Mouse (Mus musculus) embryonic facial prominence, embryonic 13.5 days (tissue): ENCODE results near the gene Cox8a. TPM values are rescaled to one million over a fixed set of nuclear protein-coding genes. Genes with fewer than 3 reads are reported as not detected.

ENCODE experiments used
- ATAC-seq: fragments of 200-750 bp; cut with Nextera tagmentation; 2 replicates; pipeline ENCODE4 v1.8.0; 2017; ENCODE audit warnings: low read depth; ENCODE audit not compliant: insufficient number of reproducible peaks, insufficient read depth, low FRiP score, low TSS enrichment
- H3K27ac ChIP-seq: fragments of 300-500 bp; sonication (generic); 2 replicates; pipeline ENCODE4 v1.5.1; 2015; ENCODE audit warnings: moderate library complexity, mild to moderate bottlenecking, inconsistent platforms
- H3K27me3 ChIP-seq: fragments of 300-500 bp; sonication (generic); 2 replicates; pipeline ENCODE4 v1.6.1; 2015; ENCODE audit warnings: mild to moderate bottlenecking, inconsistent platforms
- H3K36me3 ChIP-seq: fragments of 300-500 bp; sonication (generic); 2 replicates; pipeline ENCODE4 v1.6.1; 2015; ENCODE audit warnings: mild to moderate bottlenecking, inconsistent platforms
- H3K4me1 ChIP-seq: fragments of 300-500 bp; sonication (generic); 2 replicates; pipeline ENCODE4 v1.6.1; 2015; ENCODE audit warnings: inconsistent platforms
- H3K4me2 ChIP-seq: fragments of 300-500 bp; sonication (generic); 2 replicates; pipeline ENCODE4 v1.6.1; 2015; ENCODE audit warnings: moderate library complexity, mild to moderate bottlenecking, inconsistent platforms
- H3K4me3 ChIP-seq: fragments of 300-500 bp; sonication (generic); 2 replicates; pipeline ENCODE4 v1.5.1; 2015; ENCODE audit warnings: mild to moderate bottlenecking, inconsistent platforms
- H3K9ac ChIP-seq: fragments of 300-500 bp; sonication (generic); 2 replicates; pipeline ENCODE4 v1.6.1; 2015; ENCODE audit warnings: mild to moderate bottlenecking, inconsistent platforms
- H3K9me3 ChIP-seq: fragments of 300-500 bp; sonication (generic); 2 replicates; pipeline ENCODE4 v1.6.1; 2016; ENCODE audit warnings: inconsistent platforms
- WGBS: fragments of 180-500 bp; shearing (Covaris S2); methylation state at CpG from one replicate; pipeline ENCODE4 v1.1.7; 2015; ENCODE audit warnings: mixed read lengths; 5-methylcytosine and 5-hydroxymethylcytosine counted together
- polyA plus RNA-seq: library from polyadenylated mRNA; unstranded; fragments of >200 nt; fragmentation: Nextera tagmentation; extraction: Ambion mirVana; gene quantifications from 2 replicates; pipeline ENCODE4 v1.2.1, GENCODE M21; 2015

Cox8a gene
- polyA plus RNA-seq, 1 experiment from 2014 or later: 789 TPM

- Histone ChIP-seq H3K4me3 (no peak overlapping the region), H3K9ac (no peak overlapping the region), H3K27me3 (no peaks in the 10 kb centered on the region), H3K36me3 (peaks cover 72% of the 10 kb centered on the region), H3K27ac (no peak overlapping the region), H3K9me3 (no peaks in the 10 kb centered on the region), H3K4me1 (peaks cover 30% of the 10 kb centered on the region), H3K4me2 (no peak overlapping the region)
- WGBS: 94% methylated on average over 13 of the region's 13 CpGs
- no peak for ATAC-seq
Observed at GRCm38 (mm10) chr19:7199089-7199488, 18.3 kb downstream of the Cox8a start.

- no peak overlapping the region for H3K4me3 ChIP-seq
- ATAC-seq: no peak
Observed at GRCm38 (mm10) chr19:7197445-7197844, 20.0 kb downstream of the Cox8a start.

GRCm38 (mm10) chr19:7196741-7197270 is 20.6 kb downstream of the Cox8a start:
- Histone ChIP-seq H3K4me3 (no peak overlapping the region), H3K27ac (no peak overlapping the region), H3K4me2 (no peak overlapping the region), H3K36me3 (peaks cover 52% of the 10 kb centered on the region), H3K9me3 (no peaks in the 10 kb centered on the region), H3K4me1 (peaks cover 32% of the 10 kb centered on the region), H3K27me3 (no peaks in the 10 kb centered on the region), H3K9ac (0 out of 2 replicates have a peak overlapping the region, but pooled peaks have one; percentile 27)
- no peak for ATAC-seq
- 9% methylated on average over 17 of the region's 17 CpGs for WGBS

More at GRCm38 (mm10) chr19:7197445-7197844, 20.0 kb downstream of the Cox8a start:
- H3K27ac ChIP-seq: no peak overlapping the region
- no peak overlapping the region for H3K9ac ChIP-seq
- H3K36me3 ChIP-seq: peaks cover 55% of the 10 kb centered on the region
- H3K4me2 ChIP-seq: no peak overlapping the region
- 78% methylated on average over 9 of the region's 9 CpGs for WGBS
- H3K4me1 ChIP-seq: peaks cover 32% of the 10 kb centered on the region
- H3K27me3 ChIP-seq: no peaks in the 10 kb centered on the region
- H3K9me3 ChIP-seq: no peaks in the 10 kb centered on the region

- Histone ChIP-seq H3K9ac (0 out of 2 replicates have a peak overlapping the region, but pooled peaks have one; percentile 27), H3K9me3 (no peaks in the 10 kb centered on the region), H3K4me3 (no peak overlapping the region), H3K4me1 (peaks cover 38% of the 10 kb centered on the region), H3K4me2 (peak overlapping the region; percentile 5; the same call in 1 of the 2 replicates), H3K27ac (no peak overlapping the region), H3K36me3 (peaks cover 45% of the 10 kb centered on the region), H3K27me3 (no peaks in the 10 kb centered on the region)
- WGBS: 15% methylated on average over 33 of the region's 33 CpGs
- ATAC-seq: no peak
Observed at GRCm38 (mm10) chr19:7195900-7196728, 21.3 kb downstream of the Cox8a start.

GRCm38 (mm10) chr19:7192561-7192967 is 24.9 kb downstream of the Cox8a start:
- H3K27me3 ChIP-seq: no peaks in the 10 kb centered on the region; the same call in 1 of the 2 replicates
- no peaks in the 10 kb centered on the region for H3K9me3 ChIP-seq
- 51% methylated on average over 2 of the region's 2 CpGs for WGBS
- H3K36me3 ChIP-seq: peaks cover 10% of the 10 kb centered on the region
- no peak overlapping the region for H3K4me2 ChIP-seq
- peaks cover 39% of the 10 kb centered on the region for H3K4me1 ChIP-seq
- no peak for ATAC-seq
- H3K27ac ChIP-seq: no peak overlapping the region
- no peak overlapping the region for H3K4me3 ChIP-seq
- no peak overlapping the region for H3K9ac ChIP-seq

GRCm38 (mm10) chr19:7191639-7192038 is 25.8 kb downstream of the Cox8a start:
- no peak for ATAC-seq
- Histone ChIP-seq H3K4me3 (no peak overlapping the region), H3K9ac (no peak overlapping the region), H3K4me1 (peaks cover 33% of the 10 kb centered on the region), H3K9me3 (no peaks in the 10 kb centered on the region), H3K27me3 (peaks cover 6% of the 10 kb centered on the region), H3K36me3 (peaks cover under 1% of the 10 kb centered on the region; the same call in 1 of the 2 replicates), H3K4me2 (no peak overlapping the region), H3K27ac (no peak overlapping the region)
- 45% methylated on average over 6 of the region's 6 CpGs for WGBS

- 38% methylated on average over 5 of the region's 5 CpGs for whole genome bisulfite sequencing
- peaks cover 13% of the 10 kb centered on the region for H3K27me3 ChIP-seq
- H3K4me1 ChIP-seq: peaks cover 32% of the 10 kb centered on the region
- H3K36me3 ChIP-seq: no peaks in the 10 kb centered on the region
- H3K4me2 ChIP-seq: no peak overlapping the region
- H3K27ac ChIP-seq: no peak overlapping the region
- no peak overlapping the region for H3K9ac ChIP-seq
- H3K9me3 ChIP-seq: no peaks in the 10 kb centered on the region
- H3K4me3 ChIP-seq: no peak overlapping the region
- no peak for ATAC-seq
Observed at GRCm38 (mm10) chr19:7190986-7191385, 26.4 kb downstream of the Cox8a start.

- no peaks in the 10 kb centered on the region for H3K36me3 ChIP-seq
- no peak overlapping the region for H3K4me2 ChIP-seq
- H3K9ac ChIP-seq: no peak overlapping the region
- peaks cover 29% of the 10 kb centered on the region for H3K27me3 ChIP-seq
- no peak for ATAC-seq
- H3K4me1 ChIP-seq: peaks cover 31% of the 10 kb centered on the region
- no peak overlapping the region for H3K27ac ChIP-seq
- no peaks in the 10 kb centered on the region for H3K9me3 ChIP-seq
- 78% methylated on average over 4 of the region's 4 CpGs for WGBS
- no peak overlapping the region for H3K4me3 ChIP-seq
Observed at GRCm38 (mm10) chr19:7189026-7189425, 28.4 kb downstream of the Cox8a start.

GRCm38 (mm10) chr19:7187157-7187556 is 30.3 kb downstream of the Cox8a start:
- H3K9ac ChIP-seq: 0 out of 2 replicates have a peak overlapping the region, but pooled peaks have one; percentile 46
- no peak overlapping the region for H3K4me3 ChIP-seq
- ATAC-seq: no peak
- H3K4me2 ChIP-seq: no peak overlapping the region
- peaks cover 43% of the 10 kb centered on the region for H3K4me1 ChIP-seq
- peaks cover 38% of the 10 kb centered on the region for H3K27me3 ChIP-seq
- no peaks in the 10 kb centered on the region for H3K36me3 ChIP-seq
- no peaks in the 10 kb centered on the region for H3K9me3 ChIP-seq
- peak overlapping the region; percentile 22; the same call in 1 of the 2 replicates for H3K27ac ChIP-seq
- 48% methylated on average over 5 of the region's 5 CpGs for WGBS

GRCm38 (mm10) chr19:7185715-7186291 is 31.6 kb downstream of the Cox8a start:
- Histone ChIP-seq H3K4me2 (no peak overlapping the region), H3K27ac (no peak overlapping the region), H3K36me3 (no peaks in the 10 kb centered on the region), H3K4me1 (peaks cover 46% of the 10 kb centered on the region), H3K27me3 (peaks cover 41% of the 10 kb centered on the region), H3K4me3 (no peak overlapping the region), H3K9ac (no peak overlapping the region), H3K9me3 (no peaks in the 10 kb centered on the region)
- WGBS: 8% methylated on average over 18 of the region's 18 CpGs
- ATAC-seq: no peak

- H3K4me2 ChIP-seq: no peak overlapping the region
- H3K36me3 ChIP-seq: no peaks in the 10 kb centered on the region
- H3K27ac ChIP-seq: no peak overlapping the region
- H3K4me3 ChIP-seq: no peak overlapping the region
- H3K9ac ChIP-seq: peak overlapping the region; percentile 21; the same call in 1 of the 2 replicates
- H3K27me3 ChIP-seq: peaks cover 44% of the 10 kb centered on the region
- H3K4me1 ChIP-seq: peaks cover 50% of the 10 kb centered on the region
- WGBS: 55% methylated on average over 4 of the region's 4 CpGs
- no peak for ATAC-seq
- H3K9me3 ChIP-seq: no peaks in the 10 kb centered on the region
Observed at GRCm38 (mm10) chr19:7185059-7185458, 32.4 kb downstream of the Cox8a start.
